Mouse (Mus musculus) stomach, postnatal 0 days (tissue): ENCODE data around the gene Cilp.

ENCODE experiments used
- CTCF ChIP-seq: IDR thresholded peaks from 2 replicates; pipeline ENCODE4 v1.5.1; 2016; ENCODE audit warnings: antibody characterized with exemption, low read depth, mild to moderate bottlenecking, moderate library complexity
- EP300 ChIP-seq: optimal IDR thresholded peaks from 2 replicates; pipeline ENCODE3; 2016; ENCODE audit warnings: antibody characterized with exemption

DNA sequence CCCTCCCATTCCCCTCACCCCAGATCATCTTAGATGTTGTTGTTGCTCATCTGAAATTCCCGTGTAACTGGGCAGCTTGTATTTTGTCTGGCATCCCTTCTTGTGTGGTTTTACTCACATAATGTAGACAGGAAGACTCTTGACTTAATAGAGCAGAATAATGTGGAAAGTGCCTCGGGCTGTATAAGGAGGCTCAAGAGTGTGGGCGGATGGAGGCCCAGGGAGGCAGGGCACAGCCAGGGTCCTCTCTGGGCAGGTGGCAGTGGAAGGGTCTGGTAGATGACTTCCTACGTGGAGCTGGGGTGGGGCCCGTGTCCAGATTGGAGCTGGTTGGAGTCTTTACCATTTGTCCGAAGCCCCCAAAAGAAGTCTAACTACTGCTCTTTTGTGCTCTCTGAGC lies 41.1 kb upstream of the Cilp start:
- TF ChIP-seq CTCF = no peak
- no peak for TF ChIP-seq EP300
